Mouse (Mus musculus): Measurements from ENCODE around the gene Uvssa.

Gene Uvssa

GRCm38 (mm10) chr5:33378302-33378854 lies at the start of gene Uvssa:
TSS of gene Uvssa (plus strand) at chr5:33378549.
- peak; percentile 100 for DNase-seq (ENCODE audit: low read depth)

- DNase-seq (ENCODE audit: low read depth) = no peak
Observed at GRCm38 (mm10) chr5:33334381-33335272, 43.7 kb upstream of the Uvssa start.

- DNase-seq (ENCODE audit: low read depth) = peak; percentile 97
Observed at GRCm38 (mm10) chr5:33335273-33335976, 42.9 kb upstream of the Uvssa start, which contains the start of gene Maea. TSS of gene Maea (plus strand) at chr5:33335509.

- DNase-seq (ENCODE audit: low read depth) = peak; percentile 71
Observed at GRCm38 (mm10) chr5:33335977-33336360, 42.4 kb upstream of the Uvssa start.

GRCm38 (mm10) chr5:33337206-33337605 lies 41.1 kb upstream of the Uvssa start:
- peak; percentile 11 for DNase-seq (ENCODE audit: low read depth)

- DNase-seq (ENCODE audit: low read depth) = no peak
Observed at GRCm38 (mm10) chr5:33341165-33341564, 37.2 kb upstream of the Uvssa start.

GRCm38 (mm10) chr5:33342248-33342647 lies 36.1 kb upstream of the Uvssa start:
- DNase-seq (ENCODE audit: low read depth) = peak; percentile 23

GRCm38 (mm10) chr5:33342821-33343220 lies 35.5 kb upstream of the Uvssa start:
- DNase-seq (ENCODE audit: low read depth) = no peak

- DNase-seq (ENCODE audit: low read depth) = no peak
Observed at GRCm38 (mm10) chr5:33343571-33343970, 34.8 kb upstream of the Uvssa start.

- DNase-seq (ENCODE audit: low read depth) = no peak
Observed at GRCm38 (mm10) chr5:33344070-33344469, 34.3 kb upstream of the Uvssa start.

GRCm38 (mm10) chr5:33347620-33348019 lies 30.7 kb upstream of the Uvssa start:
- no peak for DNase-seq (ENCODE audit: low read depth)

- no peak for DNase-seq (ENCODE audit: low read depth)
Observed at GRCm38 (mm10) chr5:33349205-33349604, 29.1 kb upstream of the Uvssa start.

GRCm38 (mm10) chr5:33349706-33350105 lies 28.6 kb upstream of the Uvssa start:
- no peak for DNase-seq (ENCODE audit: low read depth)

- DNase-seq (ENCODE audit: low read depth) = no peak
Observed at GRCm38 (mm10) chr5:33351556-33352272, 26.6 kb upstream of the Uvssa start.

GRCm38 (mm10) chr5:33352273-33352645 lies 26.1 kb upstream of the Uvssa start:
- no peak for DNase-seq (ENCODE audit: low read depth)

- DNase-seq (ENCODE audit: low read depth) = no peak
Observed at GRCm38 (mm10) chr5:33353011-33353410, 25.3 kb upstream of the Uvssa start.

GRCm38 (mm10) chr5:33357494-33357893 lies 20.9 kb upstream of the Uvssa start:
- no peak for DNase-seq (ENCODE audit: low read depth)

- no peak for DNase-seq (ENCODE audit: low read depth)
Observed at GRCm38 (mm10) chr5:33358467-33358866, 19.9 kb upstream of the Uvssa start.

GRCm38 (mm10) chr5:33363263-33363662 lies 15.1 kb upstream of the Uvssa start:
- DNase-seq (ENCODE audit: low read depth) = no peak

- no peak for DNase-seq (ENCODE audit: low read depth)
Observed at GRCm38 (mm10) chr5:33368651-33369050, 9.7 kb upstream of the Uvssa start.

GRCm38 (mm10) chr5:33371137-33371536 lies 7.2 kb upstream of the Uvssa start:
- peak; percentile 21 for DNase-seq (ENCODE audit: low read depth)

- no peak for DNase-seq (ENCODE audit: low read depth)
Observed at GRCm38 (mm10) chr5:33371668-33372067, 6.7 kb upstream of the Uvssa start.

Measured in induced T-regulatory cell, adult 2 months (primary cell).